Mouse (Mus musculus) midbrain, postnatal 0 days (tissue): Measurements from ENCODE around the gene Spef2. TPM values are rescaled to one million over a fixed set of nuclear protein-coding genes. Genes with fewer than 3 reads are reported as not detected.
"Not testable (repeated sequence)": the region's sequence is repeated elsewhere in the genome, so short reads cannot be mapped to it uniquely, and the experiment has no call there.

Experiments used
- ATAC-seq: fragments of 200-750 bp; cut with Nextera tagmentation; 2 replicates; pipeline ENCODE4 v1.8.0; 2017; ENCODE audit warnings: moderate number of reproducible peaks, mild to moderate bottlenecking, moderate TSS enrichment, moderate library complexity; ENCODE audit not compliant: low FRiP score
- DNase-seq: peaks from one replicate; pipeline ENCODE4 v3.0.0-alpha.2; 2015; ENCODE audit warnings: low spot score
- H3K27ac ChIP-seq: fragments of 300-500 bp; sonication (generic); 2 replicates; pipeline ENCODE4 v1.5.1; 2014; ENCODE audit warnings: low read depth, mild to moderate bottlenecking, low read length, mixed read lengths
- H3K27me3 ChIP-seq: fragments of 300-500 bp; sonication (generic); 2 replicates; pipeline ENCODE4 v1.6.1; 2014; ENCODE audit warnings: low read length, control low read depth, mixed read lengths; ENCODE audit not compliant: insufficient read depth
- H3K36me3 ChIP-seq: fragments of 300-500 bp; sonication (generic); 2 replicates; pipeline ENCODE4 v1.6.1; 2014; ENCODE audit warnings: low read length, control low read depth, mixed read lengths; ENCODE audit not compliant: insufficient read depth
- H3K4me1 ChIP-seq: fragments of 300-500 bp; sonication (generic); 2 replicates; pipeline ENCODE4 v1.6.1; 2014; ENCODE audit warnings: mild to moderate bottlenecking, control low read depth, antibody characterized with exemption, low read length, mixed read lengths; ENCODE audit not compliant: insufficient read depth
- H3K4me2 ChIP-seq: fragments of 300-500 bp; sonication (generic); 2 replicates; pipeline ENCODE4 v1.6.1; 2014; ENCODE audit warnings: low read depth, mild to moderate bottlenecking, low read length, mixed read lengths; ENCODE audit not compliant: poor library complexity, severe bottlenecking
- H3K4me3 ChIP-seq: fragments of 300-500 bp; sonication (generic); 2 replicates; pipeline ENCODE4 v1.5.1; 2014; ENCODE audit warnings: low read depth, mild to moderate bottlenecking, low read length, moderate library complexity
- H3K9ac ChIP-seq: fragments of 300-500 bp; sonication (generic); replicated peaks from 2 replicates; pipeline ENCODE4 v1.6.1; 2014; ENCODE audit warnings: mild to moderate bottlenecking, low read length, moderate library complexity, mixed read lengths; ENCODE audit not compliant: poor library complexity, severe bottlenecking
- H3K9me3 ChIP-seq: fragments of 300-500 bp; sonication (generic); 2 replicates; pipeline ENCODE4 v1.6.1; 2016; ENCODE audit warnings: low read length, control low read depth
- CTCF ChIP-seq: IDR thresholded peaks from 2 replicates; pipeline ENCODE4 v1.5.1; 2016; ENCODE audit warnings: antibody characterized with exemption, mild to moderate bottlenecking
- WGBS: fragments of 180-500 bp; shearing (Covaris S2); extraction: QIAGEN DNeasy Blood & Tissue Kit; methylation state at CpG from one replicate; pipeline ENCODE4 v1.1.7; 2014; 5-methylcytosine and 5-hydroxymethylcytosine counted together
- polyA plus RNA-seq: library from polyadenylated mRNA; unstranded; fragments of >200 nt; fragmentation: Nextera tagmentation; extraction: Ambion mirVana; gene quantifications from 2 replicates; pipeline ENCODE4 v1.2.1, GENCODE M21; 2015
- total RNA-seq: library from RNA; depleted of rRNA; stranded (reverse); fragments of >200 nt; gene quantifications from 2 replicates; pipeline ENCODE4 v1.2.3, GENCODE M21; 2014

The Spef2 gene
- total and polyA plus RNA-seq, 2 experiments from 2014 or later: 1.5 to 2.6 TPM

- WGBS: 89% methylated on average over 4 of the region's 4 CpGs
- Histone ChIP-seq H3K27me3 (no peaks in the 10 kb centered on the region), H3K27ac (no peak overlapping the region), H3K4me2 (no peak overlapping the region), H3K36me3 (no peaks in the 10 kb centered on the region), H3K9me3 (no peaks in the 10 kb centered on the region), H3K9ac (no peak overlapping the region), H3K4me1 (no peaks in the 10 kb centered on the region), H3K4me3 (no peak overlapping the region)
- no peak for ATAC-seq
- no peak for TF ChIP-seq CTCF
- no peak for DNase-seq
Measured at GRCm38 (mm10) chr15:9683485-9683884, 65.2 kb downstream of the Spef2 start.

GRCm38 (mm10) chr15:9677343-9678036 lies 71.2 kb downstream of the Spef2 start:
- 74% methylated on average over 9 of the region's 9 CpGs for WGBS
- no peak for ATAC-seq

GRCm38 (mm10) chr15:9668575-9668974 lies 80.1 kb downstream of the Spef2 start:
- Histone ChIP-seq H3K36me3 (no peaks in the 10 kb centered on the region), H3K4me1 (no peaks in the 10 kb centered on the region), H3K9me3 (no peaks in the 10 kb centered on the region), H3K4me2 (no peak overlapping the region), H3K4me3 (no peak overlapping the region), H3K27me3 (no peaks in the 10 kb centered on the region), H3K27ac (no peak overlapping the region), H3K9ac (no peak overlapping the region)
- DNase-seq: no peak
- WGBS: 89% methylated on average over 4 of the region's 4 CpGs
- no peak for ATAC-seq
- no peak for TF ChIP-seq CTCF

More at GRCm38 (mm10) chr15:9677343-9678036, 71.2 kb downstream of the Spef2 start:
- no peak overlapping the region for H3K4me3 ChIP-seq
- no peaks in the 10 kb centered on the region for H3K9me3 ChIP-seq
- no peaks in the 10 kb centered on the region for H3K27me3 ChIP-seq
- no peak overlapping the region for H3K4me2 ChIP-seq
- TF ChIP-seq CTCF: no peak
- H3K4me1 ChIP-seq: no peaks in the 10 kb centered on the region
- H3K9ac ChIP-seq: no peak overlapping the region
- DNase-seq: no peak
- no peaks in the 10 kb centered on the region for H3K36me3 ChIP-seq
- H3K27ac ChIP-seq: no peak overlapping the region

- H3K9ac ChIP-seq, H3K27me3 ChIP-seq, H3K4me2 ChIP-seq, H3K4me3 ChIP-seq, H3K4me1 ChIP-seq, H3K36me3 ChIP-seq, H3K27ac ChIP-seq, ATAC-seq, DNase-seq, H3K9me3 ChIP-seq: not testable (repeated sequence)
- WGBS: 85% methylated on average over 2 of the region's 2 CpGs
Measured at GRCm38 (mm10) chr15:9664948-9665347, 83.7 kb downstream of the Spef2 start.

- H3K27ac ChIP-seq: no peak overlapping the region
- no peaks in the 10 kb centered on the region for H3K4me1 ChIP-seq
- H3K27me3 ChIP-seq: no peaks in the 10 kb centered on the region
- no peaks in the 10 kb centered on the region for H3K9me3 ChIP-seq
- TF ChIP-seq CTCF: no peak
- WGBS: 84% methylated on average over 1 of the region's 1 CpGs
- ATAC-seq (no peak), DNase-seq (no peak)
- no peaks in the 10 kb centered on the region for H3K36me3 ChIP-seq
- no peak overlapping the region for H3K4me3 ChIP-seq
- H3K4me2 ChIP-seq: no peak overlapping the region
- H3K9ac ChIP-seq: no peak overlapping the region
Measured at GRCm38 (mm10) chr15:9661215-9661614, 87.5 kb downstream of the Spef2 start.

- 85% methylated on average over 12 of the region's 12 CpGs for WGBS
Measured at GRCm38 (mm10) chr15:9634471-9634870, 114.2 kb downstream of the Spef2 start.

More at GRCm38 (mm10) chr15:9634471-9634870, 114.2 kb downstream of the Spef2 start:
- no peak overlapping the region for H3K27ac ChIP-seq
- no peak overlapping the region for H3K4me2 ChIP-seq
- H3K27me3 ChIP-seq: no peaks in the 10 kb centered on the region
- ATAC-seq: no peak
- no peak overlapping the region for H3K4me3 ChIP-seq
- H3K36me3 ChIP-seq: no peaks in the 10 kb centered on the region
- no peak for TF ChIP-seq CTCF
- H3K9ac ChIP-seq: no peak overlapping the region
- no peaks in the 10 kb centered on the region for H3K4me1 ChIP-seq
- DNase-seq: no peak
- H3K9me3 ChIP-seq: no peaks in the 10 kb centered on the region
